Mouse (Mus musculus): ENCODE results near the gene Nfib. TPM values are rescaled to one million over a fixed set of nuclear protein-coding genes. Genes with fewer than 3 reads are reported as not detected.

Nfib gene
- polyA plus RNA-seq, 1 experiment from 2014 or later: 26.7 TPM

DNA sequence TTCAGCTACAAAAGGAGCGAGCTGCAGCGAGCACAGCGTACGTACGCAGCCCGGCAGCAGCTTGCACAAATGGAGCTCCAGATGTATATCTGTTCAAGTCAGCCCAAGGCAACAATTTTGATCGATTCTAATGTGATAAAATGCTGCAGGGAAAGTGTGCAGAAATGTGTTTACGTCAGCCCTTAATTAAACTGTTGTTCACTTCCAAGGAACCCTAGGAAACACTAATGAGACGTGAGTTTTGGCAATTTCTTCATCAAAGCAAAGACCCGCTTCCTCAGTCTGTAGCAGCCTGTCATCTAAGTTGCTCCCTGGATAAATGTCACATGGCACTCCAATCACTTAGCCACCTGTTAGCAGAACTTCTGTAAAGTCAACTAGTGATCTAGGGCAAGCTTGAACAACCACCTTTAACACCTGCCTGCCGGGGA is 368.6 kb downstream of the Nfib start:
- H3K4me1 ChIP-seq (ENCODE audit: insufficient read depth, low read length): peaks cover 5% of the 10 kb centered on the region; the same call in 1 of the 2 replicates
- no peak overlapping the region for H3K4me3 ChIP-seq (ENCODE audit: low read length)
- no peak overlapping the region for H3K27ac ChIP-seq (ENCODE audit: low read length)
- 69% methylated on average over 11 of the region's 11 CpGs for WGBS
- H3K4me2 ChIP-seq (replicated peaks; ENCODE audit: low read depth, low read length): no peak overlapping the region
- no peaks in the 10 kb centered on the region for H3K9me3 ChIP-seq (ENCODE audit: low read length)
- ATAC-seq (ENCODE audit: low FRiP score, low TSS enrichment): no peak
- H3K27me3 ChIP-seq (ENCODE audit: insufficient read depth, low read length): no peaks in the 10 kb centered on the region
- no peaks in the 10 kb centered on the region for H3K36me3 ChIP-seq (ENCODE audit: insufficient read depth, low read length)
- H3K9ac ChIP-seq (replicated peaks; ENCODE audit: low read length): no peak overlapping the region

DNA sequence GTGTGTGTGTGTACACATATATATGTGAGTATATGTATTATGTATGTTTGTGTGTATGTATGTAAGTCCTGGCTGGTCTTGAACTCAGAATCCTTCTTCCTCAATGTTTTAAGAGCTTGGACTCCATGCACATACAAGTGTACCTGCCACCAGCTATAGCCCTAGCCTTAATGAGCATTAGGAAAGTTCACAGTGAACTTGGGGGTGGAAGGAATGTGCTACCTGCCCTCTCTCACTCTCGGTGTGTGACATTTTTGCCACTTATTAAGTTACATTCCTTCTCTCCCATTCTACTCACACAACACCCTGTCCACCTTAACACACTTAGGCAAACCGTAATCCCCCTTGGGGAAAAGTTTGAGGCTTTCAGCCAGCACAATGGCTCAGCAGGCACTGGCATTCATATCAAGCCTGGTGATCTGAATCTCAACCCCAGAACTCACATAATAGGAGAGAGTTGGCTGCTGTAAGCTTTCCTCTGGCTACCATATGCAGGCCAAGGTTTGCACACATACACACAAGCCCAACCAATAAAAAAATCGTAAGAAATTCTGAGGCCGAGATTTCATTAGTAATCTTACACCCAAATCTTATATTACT is 370.2 kb downstream of the Nfib start:
- Histone ChIP-seq H3K36me3 (ENCODE audit: insufficient read depth, low read length) (peaks cover 2% of the 10 kb centered on the region; the same call in 1 of the 2 replicates), H3K4me2 (replicated peaks; ENCODE audit: low read depth, low read length) (no peak overlapping the region), H3K4me3 (ENCODE audit: low read length) (no peak overlapping the region), H3K9ac (replicated peaks; ENCODE audit: low read length) (no peak overlapping the region), H3K27me3 (ENCODE audit: insufficient read depth, low read length) (no peaks in the 10 kb centered on the region), H3K9me3 (ENCODE audit: low read length) (no peaks in the 10 kb centered on the region), H3K27ac (ENCODE audit: low read length) (no peak overlapping the region), H3K4me1 (ENCODE audit: insufficient read depth, low read length) (peaks cover 5% of the 10 kb centered on the region; the same call in 1 of the 2 replicates)
- WGBS: 85% methylated on average over 4 of the region's 4 CpGs
- no peak for ATAC-seq (ENCODE audit: low FRiP score, low TSS enrichment)

DNA sequence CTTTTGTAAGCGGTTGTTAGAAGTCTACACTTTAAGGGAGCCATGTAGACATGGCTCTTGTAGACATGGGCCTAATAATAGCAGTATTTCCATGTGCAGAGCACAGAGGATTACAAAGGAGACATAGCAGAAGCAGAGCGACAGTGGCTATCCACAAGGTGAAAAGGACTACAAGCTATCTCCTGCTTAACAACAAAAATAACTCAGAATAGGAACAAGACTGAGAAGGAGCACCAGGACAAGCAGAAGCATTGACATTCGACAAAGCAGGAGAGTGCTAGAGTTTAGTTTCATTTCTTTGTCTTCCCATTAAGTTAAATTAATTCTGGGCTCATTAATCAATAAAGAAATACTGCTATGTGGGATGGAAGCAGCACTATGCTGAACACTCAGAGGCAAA is 372.1 kb downstream of the Nfib start:
- ATAC-seq (ENCODE audit: low FRiP score, low TSS enrichment): no peak
- H3K36me3 ChIP-seq (ENCODE audit: insufficient read depth, low read length): peaks cover 4% of the 10 kb centered on the region; the same call in 1 of the 2 replicates
- H3K4me2 ChIP-seq (replicated peaks; ENCODE audit: low read depth, low read length): no peak overlapping the region
- no peak overlapping the region for H3K4me3 ChIP-seq (ENCODE audit: low read length)
- WGBS: 92% methylated on average over 3 of the region's 3 CpGs
- H3K27ac ChIP-seq (ENCODE audit: low read length): no peak overlapping the region
- no peaks in the 10 kb centered on the region; the same call in 1 of the 2 replicates for H3K4me1 ChIP-seq (ENCODE audit: insufficient read depth, low read length)
- H3K9me3 ChIP-seq (ENCODE audit: low read length): no peaks in the 10 kb centered on the region
- no peaks in the 10 kb centered on the region for H3K27me3 ChIP-seq (ENCODE audit: insufficient read depth, low read length)
- no peak overlapping the region for H3K9ac ChIP-seq (replicated peaks; ENCODE audit: low read length)

DNA sequence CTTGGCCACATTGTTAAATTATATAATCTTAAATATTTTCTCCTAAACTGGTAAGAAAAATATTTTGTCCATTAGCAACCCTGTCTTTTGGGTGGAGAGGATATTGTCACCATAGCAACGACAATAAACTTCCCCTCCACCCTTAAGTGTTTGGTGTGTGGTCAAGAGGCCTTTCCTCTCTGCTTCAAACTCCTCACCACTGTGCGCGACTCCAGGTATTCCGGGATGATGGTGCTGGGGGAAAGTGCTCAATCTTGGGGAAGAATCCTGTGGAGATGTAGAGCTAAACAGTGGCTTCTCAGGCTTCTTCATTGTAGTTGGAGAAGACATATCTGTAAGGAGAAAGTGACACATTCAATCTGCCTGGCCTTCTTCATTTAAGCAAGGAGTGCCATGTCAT is 375.5 kb downstream of the Nfib start:
- Histone ChIP-seq H3K9me3 (ENCODE audit: low read length) (no peaks in the 10 kb centered on the region), H3K36me3 (ENCODE audit: insufficient read depth, low read length) (peaks cover 8% of the 10 kb centered on the region; the same call in 1 of the 2 replicates), H3K4me2 (replicated peaks; ENCODE audit: low read depth, low read length) (no peak overlapping the region), H3K27me3 (ENCODE audit: insufficient read depth, low read length) (no peaks in the 10 kb centered on the region), H3K9ac (replicated peaks; ENCODE audit: low read length) (no peak overlapping the region), H3K27ac (ENCODE audit: low read length) (no peak overlapping the region), H3K4me3 (ENCODE audit: low read length) (no peak overlapping the region), H3K4me1 (ENCODE audit: insufficient read depth, low read length) (no peaks in the 10 kb centered on the region)
- WGBS: 86% methylated on average over 4 of the region's 4 CpGs
- no peak for ATAC-seq (ENCODE audit: low FRiP score, low TSS enrichment)

DNA sequence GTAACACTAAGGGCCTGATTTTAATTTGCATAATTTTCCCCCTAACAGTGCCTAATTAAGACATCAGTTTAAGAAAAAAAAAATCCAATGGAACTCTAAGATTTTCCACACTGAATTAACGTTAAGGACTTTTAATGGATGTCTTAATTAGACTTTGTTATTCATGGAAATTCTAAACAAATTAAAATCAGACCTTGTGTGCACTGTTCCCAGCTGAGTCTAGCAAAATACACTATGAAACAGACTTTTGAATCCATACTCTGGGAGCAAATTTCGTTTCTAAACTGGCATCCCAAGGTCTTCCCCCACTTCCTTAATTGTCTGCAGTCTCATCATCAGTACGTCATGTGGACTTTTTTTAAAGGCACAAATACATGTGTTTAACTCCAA is 379.4 kb downstream of the Nfib start:
- Histone ChIP-seq H3K27ac (ENCODE audit: low read length) (no peak overlapping the region), H3K27me3 (ENCODE audit: insufficient read depth, low read length) (no peaks in the 10 kb centered on the region), H3K9ac (replicated peaks; ENCODE audit: low read length) (no peak overlapping the region), H3K4me2 (replicated peaks; ENCODE audit: low read depth, low read length) (no peak overlapping the region), H3K4me1 (ENCODE audit: insufficient read depth, low read length) (no peaks in the 10 kb centered on the region), H3K4me3 (ENCODE audit: low read length) (no peak overlapping the region), H3K9me3 (ENCODE audit: low read length) (no peaks in the 10 kb centered on the region), H3K36me3 (ENCODE audit: insufficient read depth, low read length) (peaks cover 11% of the 10 kb centered on the region; the same call in 1 of the 2 replicates)
- ATAC-seq (ENCODE audit: low FRiP score, low TSS enrichment): no peak
- WGBS: 81% methylated on average over 3 of the region's 3 CpGs

DNA sequence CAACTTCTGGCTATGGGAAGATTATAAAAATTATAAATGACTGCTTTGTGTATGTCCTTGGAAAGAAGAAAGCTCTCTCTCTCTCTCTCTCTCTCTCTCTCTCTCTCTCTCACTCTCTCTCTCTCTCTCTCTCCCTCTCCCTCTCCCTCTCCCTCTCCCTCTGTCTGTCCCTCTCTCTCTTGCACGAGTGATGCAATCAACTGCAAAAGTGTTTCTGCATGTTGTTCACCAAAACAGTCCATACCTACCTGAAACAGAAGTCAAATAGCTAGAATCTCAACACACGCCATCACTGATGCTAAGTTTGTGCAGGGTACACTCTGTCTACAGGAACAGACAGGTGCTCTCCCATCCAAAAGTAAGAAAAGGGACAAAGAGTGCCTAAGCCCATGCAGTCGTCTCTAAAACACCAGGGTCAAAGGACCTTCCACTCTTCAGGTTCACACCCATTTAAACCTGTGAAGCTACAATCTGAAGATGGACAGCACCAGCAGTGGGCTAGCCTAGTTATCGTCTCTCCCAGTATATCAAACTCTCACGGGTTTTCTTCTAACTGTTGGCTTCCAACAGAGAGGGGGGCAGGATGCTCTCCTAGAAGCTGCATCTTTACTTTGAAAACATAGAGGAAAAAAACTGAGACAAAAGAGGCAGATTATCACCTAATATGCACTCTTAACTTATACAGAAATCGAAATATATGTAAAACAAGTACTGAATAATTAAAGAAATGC is 380.0 kb downstream of the Nfib start:
- H3K4me3 ChIP-seq (ENCODE audit: low read length): no peak overlapping the region
- whole genome bisulfite sequencing: 76% methylated on average over 6 of the region's 6 CpGs
- no peaks in the 10 kb centered on the region for H3K4me1 ChIP-seq (ENCODE audit: insufficient read depth, low read length)
- H3K27me3 ChIP-seq (ENCODE audit: insufficient read depth, low read length): no peaks in the 10 kb centered on the region
- no peak overlapping the region for H3K4me2 ChIP-seq (replicated peaks; ENCODE audit: low read depth, low read length)
- peaks cover 11% of the 10 kb centered on the region; the same call in 1 of the 2 replicates for H3K36me3 ChIP-seq (ENCODE audit: insufficient read depth, low read length)
- H3K9ac ChIP-seq (replicated peaks; ENCODE audit: low read length): no peak overlapping the region
- H3K9me3 ChIP-seq (ENCODE audit: low read length): no peaks in the 10 kb centered on the region
- H3K27ac ChIP-seq (ENCODE audit: low read length): no peak overlapping the region
- no peak for ATAC-seq (ENCODE audit: low FRiP score, low TSS enrichment)

DNA sequence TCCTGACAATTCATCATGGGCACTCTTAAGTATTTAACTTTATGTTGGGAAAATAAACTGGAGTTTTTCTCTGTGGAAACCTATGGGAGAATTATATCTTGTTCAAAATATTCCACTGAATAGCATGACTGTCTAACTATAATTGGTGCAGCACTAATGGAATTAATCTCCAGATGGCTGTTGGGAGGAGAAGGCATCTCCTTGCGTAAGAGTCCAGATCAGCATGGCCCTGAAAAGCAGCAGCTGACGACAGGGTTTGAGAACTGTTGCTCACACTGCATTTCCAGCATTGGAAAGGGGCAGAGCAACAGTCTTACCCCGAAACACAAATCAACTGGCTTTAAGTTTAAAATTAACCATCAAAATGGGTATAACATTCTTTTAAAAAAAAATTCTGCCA is 380.6 kb downstream of the Nfib start:
- peaks cover 10% of the 10 kb centered on the region; the same call in 1 of the 2 replicates for H3K36me3 ChIP-seq (ENCODE audit: insufficient read depth, low read length)
- no peak overlapping the region for H3K4me3 ChIP-seq (ENCODE audit: low read length)
- WGBS: 84% methylated on average over 3 of the region's 3 CpGs
- H3K9ac ChIP-seq (replicated peaks; ENCODE audit: low read length): no peak overlapping the region
- no peaks in the 10 kb centered on the region for H3K27me3 ChIP-seq (ENCODE audit: insufficient read depth, low read length)
- ATAC-seq (ENCODE audit: low FRiP score, low TSS enrichment): no peak
- H3K27ac ChIP-seq (ENCODE audit: low read length): no peak overlapping the region
- no peaks in the 10 kb centered on the region for H3K4me1 ChIP-seq (ENCODE audit: insufficient read depth, low read length)
- H3K9me3 ChIP-seq (ENCODE audit: low read length): no peaks in the 10 kb centered on the region
- no peak overlapping the region for H3K4me2 ChIP-seq (replicated peaks; ENCODE audit: low read depth, low read length)

DNA sequence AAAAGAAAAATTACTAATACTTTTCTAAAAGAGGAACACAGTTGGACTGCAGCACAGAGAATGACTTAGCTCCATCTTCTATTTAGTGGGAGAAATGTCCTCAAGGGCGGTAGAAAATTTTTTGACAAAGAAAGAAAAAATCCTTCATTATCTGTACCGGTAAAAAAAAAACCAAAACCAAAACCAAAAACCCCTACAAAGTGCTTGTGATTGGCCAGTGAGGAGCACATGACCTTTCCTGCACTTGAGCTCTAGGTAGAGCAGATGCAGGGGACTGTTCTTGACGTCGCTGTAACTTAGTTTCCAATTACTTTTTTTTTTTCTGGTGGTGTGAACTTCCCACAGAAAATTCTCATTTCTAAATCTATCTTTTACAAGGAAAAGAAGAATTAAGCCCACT is 384.5 kb downstream of the Nfib start:
- Histone ChIP-seq H3K4me2 (replicated peaks; ENCODE audit: low read depth, low read length) (no peak overlapping the region), H3K27me3 (ENCODE audit: insufficient read depth, low read length) (no peaks in the 10 kb centered on the region), H3K9ac (replicated peaks; ENCODE audit: low read length) (no peak overlapping the region), H3K4me3 (ENCODE audit: low read length) (no peak overlapping the region), H3K36me3 (ENCODE audit: insufficient read depth, low read length) (0 out of 2 replicates have a peak, but pooled peaks cover 8% of the 10 kb centered on the region), H3K4me1 (ENCODE audit: insufficient read depth, low read length) (no peaks in the 10 kb centered on the region), H3K9me3 (ENCODE audit: low read length) (no peaks in the 10 kb centered on the region), H3K27ac (ENCODE audit: low read length) (no peak overlapping the region)
- no peak for ATAC-seq (ENCODE audit: low FRiP score, low TSS enrichment)
- WGBS: 82% methylated on average over 4 of the region's 4 CpGs

DNA sequence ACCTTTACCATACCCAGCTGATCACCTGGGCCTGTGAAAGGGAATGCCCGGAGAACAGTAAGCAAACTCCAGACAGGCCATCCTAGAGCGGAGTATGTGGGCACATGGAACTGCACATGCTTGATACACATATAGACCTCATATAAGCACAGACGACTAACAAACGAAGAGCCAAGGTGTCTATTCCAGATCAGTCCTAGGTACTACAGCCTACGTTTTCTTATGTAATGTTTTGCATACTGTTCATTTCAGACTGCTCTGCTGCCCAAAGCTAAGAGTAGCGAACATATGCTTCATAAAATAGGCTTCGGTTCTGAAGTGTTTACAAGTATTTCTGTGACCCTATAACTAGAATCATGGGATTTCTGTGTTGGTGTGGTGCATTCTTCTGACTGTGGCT is 386.2 kb downstream of the Nfib start:
- 84% methylated on average over 7 of the region's 7 CpGs for WGBS
- ATAC-seq (ENCODE audit: low FRiP score, low TSS enrichment): no peak
- no peak overlapping the region for H3K4me2 ChIP-seq (replicated peaks; ENCODE audit: low read depth, low read length)
- H3K9me3 ChIP-seq (ENCODE audit: low read length): no peaks in the 10 kb centered on the region
- no peak overlapping the region for H3K27ac ChIP-seq (ENCODE audit: low read length)
- no peaks in the 10 kb centered on the region for H3K27me3 ChIP-seq (ENCODE audit: insufficient read depth, low read length)
- no peak overlapping the region for H3K4me3 ChIP-seq (ENCODE audit: low read length)
- H3K4me1 ChIP-seq (ENCODE audit: insufficient read depth, low read length): no peaks in the 10 kb centered on the region
- H3K9ac ChIP-seq (replicated peaks; ENCODE audit: low read length): no peak overlapping the region
- H3K36me3 ChIP-seq (ENCODE audit: insufficient read depth, low read length): 0 out of 2 replicates have a peak, but pooled peaks cover 8% of the 10 kb centered on the region

DNA sequence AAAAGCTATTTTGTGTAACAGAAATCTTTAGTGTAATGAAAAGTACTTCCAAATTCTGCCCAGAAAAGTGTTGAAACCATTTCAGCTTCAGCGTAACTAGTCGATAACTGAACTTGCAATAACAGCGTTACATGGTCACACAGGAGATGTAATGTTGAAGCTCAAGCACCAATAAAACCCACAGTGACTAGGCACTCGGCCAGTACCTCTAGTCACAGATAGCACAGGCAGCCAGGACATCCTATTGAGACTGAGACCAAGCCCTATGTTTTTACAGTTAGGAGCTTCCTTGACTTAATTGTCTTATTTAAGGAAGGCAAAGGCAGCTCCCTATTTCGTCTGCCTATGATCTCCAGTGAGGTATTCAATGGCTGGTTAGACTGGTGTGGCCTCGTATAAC is 389.4 kb downstream of the Nfib start:
- Histone ChIP-seq H3K36me3 (ENCODE audit: insufficient read depth, low read length) (0 out of 2 replicates have a peak, but pooled peaks cover 5% of the 10 kb centered on the region), H3K9me3 (ENCODE audit: low read length) (no peaks in the 10 kb centered on the region), H3K27me3 (ENCODE audit: insufficient read depth, low read length) (no peaks in the 10 kb centered on the region), H3K4me2 (replicated peaks; ENCODE audit: low read depth, low read length) (no peak overlapping the region), H3K9ac (replicated peaks; ENCODE audit: low read length) (no peak overlapping the region), H3K4me1 (ENCODE audit: insufficient read depth, low read length) (peaks cover 3% of the 10 kb centered on the region; the same call in 1 of the 2 replicates), H3K4me3 (ENCODE audit: low read length) (no peak overlapping the region), H3K27ac (ENCODE audit: low read length) (no peak overlapping the region)
- no peak for ATAC-seq (ENCODE audit: low FRiP score, low TSS enrichment)
- WGBS: 76% methylated on average over 6 of the region's 6 CpGs

Data from kidney, embryonic 16.5 days (tissue).